Comparison of ENCODE assay signal across 9 mouse cellular contexts in genomic region chr11:100388588-100388987, GRCm38 (mm10). TPM values are rescaled to one million over a fixed set of nuclear protein-coding genes. Genes with fewer than 3 reads are reported as not detected.
DNase-seq lines count a peak whose midpoint lies in the region; ATAC-seq and TF ChIP-seq lines count a peak whose summit lies in the region.
"Had no signal": no experiment of that assay in that cellular context is flagged by ENCODE, and none has a peak within 500 bp of the region (broad histone marks: within the 10 kb centered on the region; RNA-seq: fewer than 3 reads in every experiment).

No protein-coding gene starts in this region.

- 39% methylated on average over 6 of the region's 6 CpGs for WGBS in heart, embryonic 14.5 days
- 76% methylated on average over 6 of the region's 6 CpGs for WGBS in limb, embryonic 10.5 days
- 93% methylated on average over 6 of the region's 6 CpGs for WGBS in midbrain, embryonic 14.5 days

- peak overlapping the region in 1 of 2 experiments; percentile 28; a peak in 2 of 4 replicates for H3K4me3 ChIP-seq in ES-E14 (ENCODE audit: insufficient read depth in 1 of 2, low read depth in 1 of 2, low read length in 2 of 2, poor library complexity in 1 of 2, severe bottlenecking in 1 of 2)
- H3K4me3 ChIP-seq in heart, embryonic 14.5 days (ENCODE audit: control insufficient read depth in 1 of 2, insufficient read depth in 1 of 2, low read depth in 1 of 2, low read length in 2 of 2): no peak overlapping the region
- no peak overlapping the region for H3K4me3 ChIP-seq in limb, embryonic 10.5 days
- no peak overlapping the region for H3K4me3 ChIP-seq in midbrain, embryonic 14.5 days (replicated peaks; ENCODE audit: low read depth, low read length)
- H3K4me3 ChIP-seq: hindbrain, embryonic 15.5 days had no signal

- no peak for ATAC-seq in heart, embryonic 14.5 days (ENCODE audit: insufficient number of reproducible peaks, insufficient read depth, low FRiP score, low read depth)
- no peak for ATAC-seq in midbrain, embryonic 14.5 days (ENCODE audit: low FRiP score, low TSS enrichment)

- no peaks in the 10 kb centered on the region for H3K9me3 ChIP-seq in ES-E14 (ENCODE audit: control insufficient read depth, insufficient read depth, low read depth, low read length)
- no peaks in the 10 kb centered on the region for H3K9me3 ChIP-seq in heart, embryonic 14.5 days (ENCODE audit: control insufficient read depth, low read length)
- no peaks in the 10 kb centered on the region for H3K9me3 ChIP-seq in limb, embryonic 10.5 days (replicated peaks)
- no peaks in the 10 kb centered on the region for H3K9me3 ChIP-seq in midbrain, embryonic 14.5 days (ENCODE audit: control insufficient read depth, low read length)
- H3K9me3 ChIP-seq: hindbrain, embryonic 15.5 days had no signal

- peaks cover 24 to 58% of the 10 kb centered on the region in 2 experiments for H3K4me1 ChIP-seq in ES-E14 (ENCODE audit: control insufficient read depth in 2 of 2, insufficient read depth in 2 of 2, low read length in 2 of 2, poor library complexity in 1 of 2)
- peaks cover 64 to 72% of the 10 kb centered on the region in 2 experiments for H3K4me1 ChIP-seq in heart, embryonic 14.5 days (ENCODE audit: control insufficient read depth in 2 of 2, insufficient read depth in 2 of 2, low read length in 2 of 2)
- H3K4me1 ChIP-seq in limb, embryonic 10.5 days: peaks cover 35% of the 10 kb centered on the region
- H3K4me1 ChIP-seq in midbrain, embryonic 14.5 days (ENCODE audit: control insufficient read depth, insufficient read depth, low read length): no peaks in the 10 kb centered on the region; the same call in 1 of the 2 replicates

- H3K4me2 ChIP-seq in heart, embryonic 14.5 days (ENCODE audit: low read length): peak overlapping the region; percentile 55
- no peak overlapping the region for H3K4me2 ChIP-seq in midbrain, embryonic 14.5 days (ENCODE audit: low read length)
- H3K4me2 ChIP-seq: hindbrain, embryonic 15.5 days had no signal

- H3K27ac ChIP-seq in ES-E14 (ENCODE audit: insufficient read depth, low read depth, low read length, poor library complexity, severe bottlenecking): peak overlapping the region; percentile 92
- peak overlapping the region; percentile 47 to 86 for H3K27ac ChIP-seq in heart, embryonic 14.5 days (replicated peaks in 1 of 2; ENCODE audit: control insufficient read depth in 1 of 2, insufficient read depth in 1 of 2, low read depth in 2 of 2, low read length in 2 of 2)
- peak overlapping the region; percentile 77 for H3K27ac ChIP-seq in limb, embryonic 10.5 days
- H3K27ac ChIP-seq in midbrain, embryonic 14.5 days (replicated peaks; ENCODE audit: low read depth, low read length): no peak overlapping the region
- H3K27ac ChIP-seq: hindbrain, embryonic 15.5 days had no signal

- no peaks in the 10 kb centered on the region for H3K27me3 ChIP-seq in heart, embryonic 14.5 days (ENCODE audit: control insufficient read depth, insufficient read depth, low read length)
- no peaks in the 10 kb centered on the region for H3K27me3 ChIP-seq in limb, embryonic 10.5 days (ENCODE audit: low read depth, poor library complexity, severe bottlenecking)
- no peaks in the 10 kb centered on the region for H3K27me3 ChIP-seq in midbrain, embryonic 14.5 days (ENCODE audit: control insufficient read depth, insufficient read depth, low read length)
- H3K27me3 ChIP-seq: hindbrain, embryonic 15.5 days had no signal

- no peak for DNase-seq in ES-E14 (ENCODE audit: low read depth, low spot score)
- DNase-seq in cerebellum, adult 9-11 months: peak; percentile 75
- DNase-seq in limb, embryonic 10.5 days (ENCODE audit: low spot score): no peak
- DNase-seq in thymus, postnatal 36 days: no peak
- no peak for DNase-seq in midbrain, embryonic 14.5 days
- no peak for DNase-seq in right cerebral cortex, postnatal 10 days (ENCODE audit: low spot score in 2 of 2)
- DNase-seq in spleen, adult 18-20 months: no peak

- peaks cover 14% of the 10 kb centered on the region for H3K36me3 ChIP-seq in ES-E14 (ENCODE audit: control insufficient read depth, insufficient read depth, low read length, poor library complexity, severe bottlenecking)
- peaks cover 39% of the 10 kb centered on the region for H3K36me3 ChIP-seq in heart, embryonic 14.5 days (ENCODE audit: control insufficient read depth, insufficient read depth, low read length)
- peaks cover 22% of the 10 kb centered on the region for H3K36me3 ChIP-seq in limb, embryonic 10.5 days
- peaks cover 29% of the 10 kb centered on the region for H3K36me3 ChIP-seq in midbrain, embryonic 14.5 days (ENCODE audit: control insufficient read depth, insufficient read depth, low read length)

- in situ Hi-C loops in ES-E14 (cut with MboI; ENCODE audit: low sequenced_read_pairs in 2 of 2, unreplicated experiment in 2 of 2): no loop called here

- peak overlapping the region; percentile 51 for H3K9ac ChIP-seq in ES-E14 (ENCODE audit: insufficient read depth, low read depth, low read length, poor library complexity, severe bottlenecking)
- H3K9ac ChIP-seq in heart, embryonic 14.5 days (ENCODE audit: low read length): peak overlapping the region; percentile 52
- no peak overlapping the region for H3K9ac ChIP-seq in midbrain, embryonic 14.5 days (replicated peaks; ENCODE audit: low read length)
- H3K9ac ChIP-seq: hindbrain, embryonic 15.5 days had no signal

TF ChIP-seq in ES-E14, 5 proteins besides CTCF, POLR2A, EP300 and RAD21:
- TF ChIP-seq ZNF384 (IDR thresholded peaks at IDR 0.05; ENCODE audit: low read depth, low read length) (no peak), ZC3H11A (IDR thresholded peaks at IDR 0.05; ENCODE audit: borderline replicate concordance, low read depth, low read length) (no peak), HCFC1 (IDR thresholded peaks at IDR 0.05; ENCODE audit: borderline replicate concordance, insufficient read depth, low read length) (no peak), CHD2 (IDR thresholded peaks at IDR 0.05; ENCODE audit: low read depth, low read length) (no peak), MAFK (IDR thresholded peaks at IDR 0.05; ENCODE audit: insufficient read depth, low read depth, low read length) (no peak)

RNA-seq across cellular contexts. Expression of gene Jup, which starts 9.0 kb away (rescaled TPM):
- 97.6 and 101 TPM in 2 replicates for total RNA-seq in ES-E14 (2012; rRNA removed)
- polyA plus RNA-seq in heart, embryonic 14.5 days (2014; fragmentation: Nextera tagmentation; extraction: Ambion mirVana): 117 and 118 TPM in 2 replicates
- polyA plus RNA-seq in limb, embryonic 10.5 days (2016; fragmentation: Nextera tagmentation; extraction: Ambion mirVana): 35.6 and 41.8 TPM in 2 replicates
- polyA plus RNA-seq in midbrain, embryonic 14.5 days (2014; fragmentation: Nextera tagmentation; extraction: Ambion mirVana): 70.0 and 75.2 TPM in 2 replicates

RNA-seq across cellular contexts. Expression of gene P3h4, which starts 26.0 kb away (rescaled TPM):
- 39.0 and 44.3 TPM in 2 replicates for total RNA-seq in ES-E14 (2012; rRNA removed)
- polyA plus RNA-seq in heart, embryonic 14.5 days (2014; fragmentation: Nextera tagmentation; extraction: Ambion mirVana): 54.7 and 58.1 TPM in 2 replicates
- polyA plus RNA-seq in limb, embryonic 10.5 days (2016; fragmentation: Nextera tagmentation; extraction: Ambion mirVana): 33.9 and 45.3 TPM in 2 replicates
- polyA plus RNA-seq in midbrain, embryonic 14.5 days (2014; fragmentation: Nextera tagmentation; extraction: Ambion mirVana): 13.9 and 16.4 TPM in 2 replicates

RNA-seq across cellular contexts. Expression of gene Fkbp10, which starts 26.9 kb away (rescaled TPM):
- 73.3 and 102 TPM in 2 replicates for total RNA-seq in ES-E14 (2012; rRNA removed)
- 94.5 and 95.3 TPM in 2 replicates for polyA plus RNA-seq in heart, embryonic 14.5 days (2014; fragmentation: Nextera tagmentation; extraction: Ambion mirVana)
- 67.6 and 89.5 TPM in 2 replicates for polyA plus RNA-seq in limb, embryonic 10.5 days (2016; fragmentation: Nextera tagmentation; extraction: Ambion mirVana)
- polyA plus RNA-seq in midbrain, embryonic 14.5 days (2014; fragmentation: Nextera tagmentation; extraction: Ambion mirVana): 9.0 and 20.1 TPM in 2 replicates

RNA-seq across cellular contexts. Expression of gene Hap1, which starts 32.7 kb away (rescaled TPM):
- 21.4 and 34.2 TPM in 2 replicates for total RNA-seq in ES-E14 (2012; rRNA removed)
- 3.4 and 4.3 TPM in 2 replicates for polyA plus RNA-seq in heart, embryonic 14.5 days (2014; fragmentation: Nextera tagmentation; extraction: Ambion mirVana)
- 0.85 and 1.3 TPM in 2 replicates for polyA plus RNA-seq in limb, embryonic 10.5 days (2016; fragmentation: Nextera tagmentation; extraction: Ambion mirVana)
- 108 and 170 TPM in 2 replicates for polyA plus RNA-seq in midbrain, embryonic 14.5 days (2014; fragmentation: Nextera tagmentation; extraction: Ambion mirVana)

RNA-seq across cellular contexts. Expression of gene Nt5c3b, which starts 53.0 kb away (rescaled TPM):
- total RNA-seq in ES-E14 (2012; rRNA removed): 27.1 and 27.4 TPM in 2 replicates
- polyA plus RNA-seq in heart, embryonic 14.5 days (2014; fragmentation: Nextera tagmentation; extraction: Ambion mirVana): 95.8 and 102 TPM in 2 replicates
- polyA plus RNA-seq in limb, embryonic 10.5 days (2016; fragmentation: Nextera tagmentation; extraction: Ambion mirVana): 149 and 173 TPM in 2 replicates
- 84.9 and 100 TPM in 2 replicates for polyA plus RNA-seq in midbrain, embryonic 14.5 days (2014; fragmentation: Nextera tagmentation; extraction: Ambion mirVana)
